Mouse (Mus musculus) bone marrow, adult 2 months (tissue): ENCODE measurements at regions not wholly inside any gene's neighbourhood (a gene's known extent, or its start where the extent isn't known, plus 50 kb on each side); places are given as distances from the start of the nearest gene placed in this dataset.

ENCODE experiments used
- CTCF ChIP-seq: fragments of 200-500 bp; IDR thresholded peaks from 2 replicates; pipeline ENCODE4 v1.5.1; 2011; ENCODE audit warnings: low read length, control low read depth; ENCODE audit not compliant: control insufficient read depth, insufficient read depth
- POLR2A ChIP-seq: fragments of 200-500 bp; IDR thresholded peaks from 2 replicates; pipeline ENCODE4 v1.6.1; 2011; ENCODE audit warnings: low read depth, mild to moderate bottlenecking, control low read depth, low read length, borderline replicate concordance; ENCODE audit not compliant: control insufficient read depth

DNA sequence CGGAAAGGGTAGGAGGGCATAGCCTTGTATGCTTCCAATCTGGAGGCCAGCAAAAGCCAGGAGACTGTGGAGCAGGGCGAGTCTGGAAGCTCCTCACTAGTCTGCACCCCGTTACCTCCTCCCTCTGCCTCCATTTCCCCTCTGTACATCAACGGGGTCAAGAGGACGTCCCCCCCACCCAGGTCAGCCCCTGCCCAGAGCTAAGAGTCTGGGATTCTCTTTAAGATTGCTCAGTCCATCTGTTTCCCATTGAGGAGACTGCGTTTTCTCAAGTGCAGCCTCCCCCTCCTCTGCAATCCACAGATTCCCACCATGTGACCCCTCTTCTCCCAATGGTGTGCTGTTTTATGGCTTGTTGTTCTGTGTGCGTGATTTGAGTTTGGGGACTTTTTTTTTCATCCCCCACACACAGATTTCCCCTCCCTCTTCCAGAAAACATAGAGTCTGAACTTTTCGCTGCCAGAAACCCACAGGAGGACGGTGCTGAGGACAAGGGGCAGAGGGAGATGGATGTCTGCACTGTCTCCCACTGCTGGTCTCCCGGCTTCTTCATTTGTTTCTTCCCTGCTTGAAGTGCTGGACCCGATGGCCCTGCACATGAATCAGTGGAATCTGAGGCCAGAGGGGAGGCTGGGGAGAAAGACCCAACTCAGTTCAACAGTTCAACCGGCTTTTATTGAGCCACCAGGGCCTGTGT, 162.6 kb downstream of the Cyp26b1 start:
- TF ChIP-seq POLR2A: no peak
- no peak for TF ChIP-seq CTCF
